Mouse (Mus musculus) embryo, embryonic 11.5 days (tissue): ENCODE results near the gene Olfr834.

Source experiments
- DNase-seq: peaks from one replicate; pipeline ENCODE4 v3.0.0-alpha.2; 2012; ENCODE audit warnings: low read depth, low spot score

Gene Olfr834

DNA sequence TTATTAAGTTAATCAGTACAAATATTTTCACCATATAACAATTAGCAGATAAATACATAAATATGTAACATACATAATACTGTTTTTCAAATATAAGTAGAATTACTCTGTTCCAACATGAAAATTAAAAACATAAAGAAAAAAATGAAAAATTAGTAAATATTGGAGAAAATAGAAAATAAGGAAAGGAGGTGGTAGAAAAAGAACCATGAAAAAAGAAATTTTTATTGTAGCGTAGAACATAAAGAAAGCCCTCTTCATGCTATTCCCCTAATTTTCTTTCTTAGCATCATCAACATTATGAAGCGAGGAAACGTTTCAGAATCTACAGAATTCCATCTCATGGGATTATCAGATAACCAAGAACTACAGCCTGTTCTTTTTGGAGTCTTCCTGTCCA is at the start of gene Olfr834:
Olfr834 (plus strand) TSS at position 301 of the 400 bp plus-strand sequence.
- DNase-seq, result no peak

GRCm38 (mm10) chr9:18962021-18962420 is 25.8 kb upstream of the Olfr834 start:
- DNase-seq, result no peak

DNA sequence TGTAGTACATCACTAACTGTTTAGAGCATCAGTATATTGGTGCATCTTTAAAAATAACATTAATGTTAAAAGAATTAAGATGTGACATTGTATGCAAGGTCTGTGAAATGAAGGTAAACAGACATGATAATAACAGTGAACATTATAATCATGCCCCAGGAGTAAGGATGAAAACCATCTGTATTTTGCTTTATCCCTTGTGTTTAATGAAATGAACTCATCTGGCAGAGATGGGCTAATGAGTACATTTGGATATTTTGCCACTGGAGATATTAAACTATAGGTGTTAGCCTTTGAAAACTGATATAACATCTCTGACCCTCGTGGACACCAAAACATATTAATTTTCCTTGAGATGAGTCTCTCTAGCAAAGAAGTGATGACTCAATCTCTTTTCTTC is 44.6 kb downstream of the Olfr834 start, which contains the start of gene Olfr835:
Olfr835 (plus strand) TSS at position 301 of the 400 bp plus-strand sequence.
- DNase-seq, result no peak
